Mouse (Mus musculus) ZHBTc4 (cell line): Measurements from ENCODE around the gene Mat2a.
A peak's percentile ranks its signal among the peaks of the same experiment; 100 is the strongest.
"Not testable (repeated sequence)": the region's sequence is repeated elsewhere in the genome, so short reads cannot be mapped to it uniquely, and the experiment has no call there.

Experiments
- DNase-seq: peaks from one replicate; pipeline ENCODE4 v3.0.0-alpha.2; 2011; ENCODE audit warnings: low read depth, low spot score

The Mat2a gene

DNA sequence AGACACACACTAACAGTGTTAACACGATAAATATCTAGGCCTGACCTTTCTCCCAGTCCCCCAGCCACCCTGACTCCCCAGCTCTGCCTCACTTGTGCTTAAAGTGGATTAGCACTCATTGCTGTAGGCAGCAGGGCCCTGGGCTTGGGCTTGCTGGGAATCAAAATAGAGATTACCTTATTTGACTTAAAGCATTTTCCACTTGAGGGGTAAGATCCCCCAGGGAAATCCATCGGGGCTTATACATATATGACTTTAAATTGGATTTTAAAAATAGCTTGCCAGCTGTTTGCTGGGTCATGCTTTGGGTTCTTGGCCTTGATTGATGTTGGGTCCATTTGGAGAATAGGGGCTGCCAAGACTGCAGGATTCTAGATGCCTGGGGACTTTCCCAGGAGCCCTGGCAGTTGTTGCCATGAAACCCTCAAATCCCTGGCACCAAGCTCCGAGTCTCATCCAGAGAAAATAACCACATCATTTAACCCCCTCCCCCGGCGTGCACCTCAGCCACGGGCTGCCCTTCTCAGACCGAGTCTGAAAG lies 15.5 kb upstream of the Mat2a start:
- DNase-seq: no peak

DNA sequence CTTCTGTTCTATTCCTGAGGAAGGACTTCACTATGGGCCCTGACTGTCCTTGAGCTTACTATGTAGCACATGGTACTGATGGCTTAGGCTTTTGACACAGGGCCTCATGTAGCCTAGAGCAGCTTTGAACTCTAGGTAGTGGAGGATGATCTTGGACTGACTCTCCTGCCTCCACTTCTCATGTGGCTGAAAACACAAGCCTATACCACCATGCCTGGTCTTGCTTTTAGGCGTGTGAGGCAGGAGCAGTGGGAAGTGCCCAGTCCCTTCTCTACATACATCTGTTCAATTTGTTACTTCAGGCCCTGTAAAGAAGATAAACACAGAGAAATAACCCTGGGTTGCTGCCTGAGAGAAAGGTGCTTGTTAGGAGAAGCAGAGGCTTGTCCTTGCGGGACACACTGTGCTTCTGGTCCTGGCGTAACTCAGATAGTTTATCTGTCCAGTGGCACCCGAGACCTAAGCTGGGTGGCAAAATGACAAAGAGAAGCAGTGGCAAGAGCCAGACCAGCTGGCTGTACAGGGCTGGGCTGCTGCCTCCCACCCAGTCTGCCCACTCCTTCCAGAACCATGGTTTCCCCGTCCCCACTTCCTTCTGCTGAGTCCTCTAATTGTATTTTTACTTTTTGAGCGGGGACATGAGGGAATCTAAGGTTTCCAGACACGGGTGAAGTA lies 14.9 kb upstream of the Mat2a start:
- DNase-seq: no peak

DNA sequence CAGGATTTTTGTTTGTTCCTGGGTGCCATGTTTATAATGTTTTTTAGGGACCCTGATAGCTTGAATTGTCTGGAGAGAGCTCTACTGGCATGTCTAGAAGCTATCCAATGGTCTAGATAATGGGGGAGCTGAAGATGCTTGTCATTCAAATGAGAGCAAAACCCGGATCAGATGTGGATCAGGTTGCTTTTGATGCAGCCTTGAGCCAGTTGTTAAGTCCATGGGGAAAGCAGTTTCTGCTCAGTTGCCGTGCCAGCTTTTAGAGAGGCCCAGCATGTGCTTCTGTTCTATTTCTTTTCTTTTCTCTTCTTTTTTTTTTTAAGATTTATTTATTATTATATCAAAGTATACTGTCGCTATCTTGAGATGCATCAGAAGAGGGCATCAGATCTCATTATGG lies 14.2 kb upstream of the Mat2a start:
- peak; percentile 17 for DNase-seq

DNA sequence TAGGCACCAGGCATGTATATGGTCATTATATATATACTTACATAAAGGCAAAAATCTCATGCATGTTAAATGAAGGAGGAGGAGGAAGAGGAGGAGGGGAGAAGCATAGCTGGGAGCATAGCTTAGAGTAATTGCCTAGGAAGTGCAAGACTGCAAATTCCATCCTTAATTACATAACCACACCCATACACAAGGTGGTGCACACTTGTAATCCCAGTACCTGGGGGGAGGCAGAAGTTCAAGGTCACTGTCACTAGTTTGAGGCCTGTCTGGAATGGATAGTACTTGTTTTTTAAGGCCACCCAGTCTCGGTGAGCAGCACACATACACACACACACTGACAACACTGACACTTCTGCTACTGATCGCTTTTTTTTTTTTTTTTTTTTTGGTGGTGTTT lies 13.0 kb upstream of the Mat2a start:
- DNase-seq: peak; percentile 35

DNA sequence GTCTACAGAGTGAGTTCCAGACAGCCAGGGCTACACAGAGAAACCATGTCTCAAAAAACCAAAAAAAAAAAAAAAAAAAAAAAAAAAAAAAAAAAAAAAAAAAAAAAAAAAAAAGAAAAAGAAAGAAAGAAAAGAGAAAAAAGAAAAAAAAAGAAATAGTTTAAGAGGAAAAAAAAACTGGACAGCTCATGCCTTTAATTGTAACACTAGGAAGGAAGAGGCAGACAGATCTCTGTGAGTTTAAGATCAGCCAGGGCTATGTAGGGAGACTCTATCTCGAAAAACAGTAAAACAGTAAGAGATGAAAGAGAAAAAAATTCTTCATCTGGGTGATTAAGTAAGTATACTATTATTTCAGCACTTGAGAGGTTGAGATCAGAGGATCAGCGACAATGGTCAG lies 12.4 kb upstream of the Mat2a start:
- DNase-seq: not testable (repeated sequence)

DNA sequence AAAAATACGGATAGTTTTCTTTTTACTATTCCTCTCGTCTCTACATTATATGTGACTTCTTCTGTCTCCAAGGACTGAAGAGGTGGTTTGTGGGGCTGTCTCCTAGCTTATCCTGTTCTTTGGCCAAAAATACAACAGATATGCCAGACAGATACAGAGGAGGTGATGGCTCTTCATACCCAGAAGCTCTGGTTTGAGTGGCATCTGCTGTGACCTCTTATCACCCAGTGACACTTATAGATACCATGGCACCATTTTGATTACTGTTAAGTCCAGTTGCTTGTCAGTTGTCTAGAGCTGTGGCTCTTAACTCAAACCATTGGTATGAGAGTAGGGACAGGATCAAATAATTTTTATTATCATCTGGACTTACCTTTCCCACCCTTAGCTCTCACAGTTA lies 8.1 kb upstream of the Mat2a start:
- DNase-seq: no peak

DNA sequence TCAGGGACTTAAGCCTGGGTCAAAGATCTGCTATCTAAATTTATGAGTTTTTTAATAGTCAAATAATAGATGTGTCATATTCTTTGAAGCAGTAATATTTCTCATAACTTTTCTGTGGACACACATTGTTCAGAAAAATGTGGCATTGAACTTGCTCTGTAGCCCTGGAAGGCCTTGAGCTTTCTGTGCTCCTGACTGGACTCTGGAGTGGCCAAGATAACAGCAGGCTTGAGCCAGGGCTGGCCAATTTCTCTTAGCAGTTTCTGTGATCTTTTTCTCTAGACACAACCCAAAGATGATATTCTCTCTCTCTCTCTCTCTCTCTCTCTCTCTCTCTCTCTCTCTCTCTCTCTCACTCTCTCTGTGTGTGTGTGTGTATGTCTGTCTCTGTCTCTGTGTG lies 5.7 kb upstream of the Mat2a start:
- no peak for DNase-seq

DNA sequence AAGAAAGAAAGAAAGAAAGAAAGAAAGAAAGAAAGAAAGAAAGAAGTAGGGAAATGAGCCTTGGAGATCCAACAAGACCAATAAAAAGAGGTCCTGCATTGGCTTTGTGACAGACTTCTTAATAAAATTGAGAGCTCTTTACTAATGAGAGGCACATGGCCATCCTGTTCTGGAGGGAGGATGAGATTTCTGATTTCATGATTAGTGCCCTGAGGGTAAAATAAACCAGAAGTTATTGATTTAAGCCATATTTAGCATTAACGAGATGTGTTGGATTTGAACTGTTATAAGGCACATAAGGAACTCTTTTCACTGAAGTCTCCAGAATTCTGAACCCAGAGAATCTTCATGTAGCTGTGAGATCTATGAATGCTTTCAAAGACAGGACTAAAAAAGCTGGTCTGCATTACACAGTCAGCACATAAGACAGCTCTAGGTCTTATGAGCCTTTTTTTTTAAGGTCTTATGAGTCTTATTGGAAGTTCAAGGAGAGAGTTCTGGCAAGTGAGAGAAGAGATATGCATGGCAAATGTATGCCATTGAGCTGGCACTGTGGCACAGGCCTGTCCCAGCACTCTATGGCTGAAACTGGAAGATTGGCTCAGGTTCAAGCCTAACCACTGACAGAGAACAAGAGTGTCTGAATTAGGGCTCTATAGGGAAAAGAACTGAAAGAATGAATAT lies 3.7 kb upstream of the Mat2a start:
- no peak for DNase-seq

DNA sequence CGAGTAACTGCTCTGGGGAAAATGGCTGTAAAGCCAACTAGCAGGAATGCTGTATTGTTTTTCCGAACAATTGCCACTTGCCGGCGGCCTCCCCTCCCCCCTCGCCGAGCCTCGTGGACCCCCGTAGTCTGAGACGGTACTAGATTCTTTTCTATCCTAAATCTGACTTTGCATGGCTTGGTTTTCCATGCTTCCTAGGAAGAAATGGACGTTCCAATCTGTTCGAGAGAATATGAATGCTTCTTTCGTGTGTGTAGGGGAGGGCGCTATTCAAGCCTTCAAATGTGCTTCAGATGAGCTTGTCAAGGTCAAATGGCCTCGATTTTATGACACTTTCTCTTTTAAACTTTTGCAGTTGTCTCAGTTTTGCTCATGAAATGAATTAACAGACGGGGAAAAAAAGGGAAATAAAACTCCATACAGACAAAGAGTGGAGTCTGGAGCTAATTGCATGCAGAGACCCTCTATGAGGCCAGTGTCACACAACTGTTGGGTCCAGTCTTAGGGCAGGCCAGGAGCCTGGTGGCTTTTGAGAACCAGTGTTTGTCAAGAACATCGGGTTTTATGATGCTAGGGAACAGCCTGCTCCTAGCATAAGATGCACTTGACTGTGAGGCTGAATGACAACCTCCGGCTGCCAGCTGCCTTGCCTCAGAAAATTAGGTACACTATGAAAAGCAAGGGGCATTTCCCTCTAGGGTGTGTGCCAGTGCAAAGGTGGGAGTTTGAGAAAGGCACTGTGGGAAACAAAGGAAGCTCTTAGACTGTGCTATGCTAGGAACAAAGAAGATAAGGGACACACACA lies 1.0 kb upstream of the Mat2a start:
- DNase-seq: peak; percentile 30

DNA sequence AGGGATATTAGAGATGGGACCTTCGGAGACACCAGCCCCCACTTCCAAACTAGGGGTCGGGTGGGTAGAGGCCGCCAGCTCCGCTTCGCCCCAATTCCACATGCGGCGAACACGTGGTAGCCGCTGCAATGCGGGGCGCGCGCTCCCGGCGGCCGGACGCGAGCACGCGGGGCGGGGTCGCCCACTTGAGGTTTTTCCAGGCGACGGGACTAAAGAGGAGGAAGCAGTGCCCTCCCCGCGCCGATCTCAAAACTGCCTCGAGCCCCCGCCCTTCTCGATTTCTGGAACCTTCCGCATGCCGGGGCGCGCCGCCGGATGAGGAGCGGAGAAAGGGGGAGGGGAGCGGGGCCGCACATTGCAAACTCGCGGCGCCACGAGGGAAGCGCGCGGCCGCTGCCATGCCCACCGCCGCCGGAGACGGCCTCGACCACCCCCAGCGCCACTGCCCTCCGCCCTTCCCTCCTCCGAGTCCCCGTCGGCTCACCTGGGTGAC lies 450 bp downstream of the Mat2a start:
- DNase-seq: peak; percentile 94

DNA sequence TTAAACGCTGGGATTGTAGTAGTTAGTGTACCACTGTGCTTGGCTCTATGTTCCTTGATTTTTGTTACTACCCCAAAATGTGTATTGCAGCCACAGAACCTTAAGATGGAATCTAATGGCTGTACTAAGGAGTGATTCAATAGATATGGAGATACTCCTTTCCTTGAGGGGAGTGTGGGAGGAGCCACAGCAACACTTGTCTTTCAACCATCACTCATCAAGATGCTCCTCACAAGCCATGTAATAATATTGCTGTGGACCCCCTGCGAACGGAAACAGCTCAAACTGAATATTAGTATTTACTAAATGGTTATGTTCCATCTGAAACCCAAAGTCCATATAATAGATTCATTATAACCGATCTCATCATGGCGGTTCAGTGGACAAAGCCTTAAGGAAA lies 1.1 kb downstream of the Mat2a start:
- peak; percentile 76 for DNase-seq

DNA sequence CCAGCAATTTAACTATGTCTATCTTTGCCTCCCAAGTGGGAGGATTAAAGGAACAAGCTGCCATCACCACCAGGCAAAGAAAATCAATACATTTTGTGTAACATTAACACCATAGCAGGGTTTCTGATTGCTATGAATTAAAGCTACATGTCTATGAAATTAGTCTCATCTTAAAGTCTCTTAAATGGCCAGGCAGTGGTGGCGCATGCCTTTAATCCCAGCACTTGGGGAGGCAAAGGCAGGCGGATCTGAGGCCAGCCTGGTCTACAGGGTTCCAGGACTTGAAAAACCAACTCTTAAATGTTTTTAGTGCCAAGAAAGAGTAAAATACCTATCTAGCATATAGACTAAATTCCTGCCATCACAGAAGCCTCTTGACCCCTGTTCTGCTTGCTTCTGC lies 7.2 kb downstream of the Mat2a start:
- DNase-seq: peak; percentile 56

DNA sequence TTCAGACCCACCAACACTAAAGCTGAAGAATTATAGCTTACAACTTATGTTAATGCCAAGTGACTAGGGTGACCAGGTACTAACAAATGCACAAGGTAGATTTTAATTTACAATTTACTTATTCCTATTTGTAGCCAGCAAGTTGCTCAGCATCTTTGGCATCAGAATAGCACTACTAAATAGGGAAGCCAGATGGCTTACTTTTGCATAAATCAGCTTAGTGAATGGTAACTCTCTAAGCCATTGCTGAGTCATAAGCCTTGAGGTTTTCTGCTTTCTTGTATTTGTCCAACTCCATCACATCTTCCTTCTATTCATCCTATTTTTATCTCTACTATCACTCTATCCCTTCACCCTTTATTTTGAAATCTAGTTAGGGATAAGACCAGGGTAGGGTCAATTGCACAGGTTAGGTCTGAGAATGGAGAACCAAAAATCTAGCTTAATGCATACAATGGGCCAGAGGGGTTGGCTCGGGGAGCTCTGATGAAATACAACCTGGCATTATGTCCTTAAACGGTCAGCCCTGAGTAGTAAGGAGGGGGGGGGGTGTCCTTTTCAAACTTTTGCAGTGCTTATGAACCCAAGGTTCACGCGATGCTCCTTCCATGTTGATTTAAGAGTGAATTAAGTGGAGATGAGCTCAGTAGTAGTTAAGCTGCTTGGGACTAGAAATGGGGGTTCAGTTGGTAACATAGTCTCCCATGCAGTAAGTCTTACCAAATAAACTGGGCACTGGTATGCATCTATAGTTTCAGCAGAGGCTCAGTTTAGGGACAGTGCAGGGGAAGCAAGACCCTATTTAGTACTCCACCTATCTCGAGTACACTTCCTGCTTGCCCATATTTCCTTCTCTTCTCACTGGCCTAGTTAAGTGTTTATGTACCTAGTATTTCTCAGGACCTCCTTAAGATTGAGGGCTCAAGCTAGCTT lies 8.1 kb downstream of the Mat2a start:
- peak; percentile 58 for DNase-seq

DNA sequence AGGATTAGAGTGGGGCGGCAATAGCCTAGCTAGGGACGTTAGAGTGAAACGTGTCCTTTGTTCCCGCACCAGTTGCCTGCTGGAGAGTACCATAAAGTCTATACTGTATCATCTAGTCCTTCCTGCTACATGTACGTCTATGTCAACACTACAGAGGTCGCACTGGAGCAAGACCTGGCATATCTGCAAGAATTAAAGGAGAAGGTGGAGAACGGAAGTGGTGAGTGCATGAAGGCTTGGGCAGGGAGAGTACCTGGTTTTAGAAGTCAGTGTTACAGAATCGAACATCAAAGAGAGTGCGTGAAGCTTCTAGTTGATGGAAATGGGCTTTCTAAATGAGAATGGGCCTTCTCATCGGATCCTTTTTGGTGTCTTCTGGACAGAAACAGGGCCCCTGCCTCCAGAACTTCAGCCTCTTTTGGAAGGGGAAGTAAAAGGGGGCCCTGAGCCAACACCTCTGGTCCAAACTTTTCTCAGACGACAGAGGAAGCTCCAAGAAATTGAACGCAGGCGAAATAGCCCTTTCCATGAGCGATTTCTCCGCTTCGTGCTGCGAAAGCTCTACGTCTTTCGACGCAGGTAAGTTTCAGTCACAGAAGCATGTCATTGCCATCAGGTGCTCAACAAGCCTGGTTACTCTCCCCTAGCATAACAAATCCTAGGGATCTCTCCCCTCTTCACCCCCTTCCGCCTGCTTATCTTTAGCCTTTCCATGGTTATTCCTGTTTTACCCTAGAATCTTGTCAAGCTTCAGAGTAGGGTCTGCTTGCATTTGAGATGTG lies 10.1 kb downstream of the Mat2a start:
- peak; percentile 36 for DNase-seq

DNA sequence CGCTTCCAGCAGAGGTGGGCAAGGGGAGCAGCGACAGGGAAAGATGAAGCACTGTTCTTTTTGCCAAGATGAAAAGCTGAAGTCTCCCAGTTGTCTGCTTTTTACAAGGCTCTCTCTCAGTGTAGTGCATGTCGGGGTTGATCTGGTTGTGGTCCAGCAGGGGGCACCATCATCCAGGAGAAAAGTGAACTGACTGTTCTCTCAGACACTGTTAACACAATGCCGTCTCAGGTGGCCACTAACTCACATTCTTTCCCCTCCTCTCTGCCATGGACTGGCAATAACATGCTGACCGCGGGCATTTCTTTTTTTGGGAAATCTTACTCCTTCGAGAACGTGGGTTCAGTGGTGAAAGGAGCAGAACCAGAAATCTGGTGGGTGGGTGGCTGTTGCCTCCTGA lies 11.3 kb downstream of the Mat2a start:
- DNase-seq: peak; percentile 84

DNA sequence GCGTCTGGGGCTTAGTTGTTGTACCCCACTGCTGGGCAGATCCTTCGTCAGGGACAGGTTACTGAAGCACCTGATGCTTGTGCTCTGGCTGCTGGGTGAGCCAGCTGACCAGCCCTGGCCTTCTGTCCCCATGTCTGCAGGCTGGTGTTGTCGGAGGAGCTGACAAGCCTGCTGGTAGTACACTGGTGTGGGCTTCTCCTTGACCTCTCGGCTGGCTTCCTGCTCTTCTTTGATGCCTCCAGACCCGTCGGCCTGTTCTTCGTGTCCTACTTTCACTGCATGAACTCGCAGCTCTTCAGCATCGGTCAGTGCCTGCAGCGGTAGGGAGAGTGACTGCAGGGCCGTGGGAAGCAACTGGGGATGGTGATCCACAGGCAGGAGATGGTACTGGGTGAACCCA lies 13.7 kb downstream of the Mat2a start:
- no peak for DNase-seq

DNA sequence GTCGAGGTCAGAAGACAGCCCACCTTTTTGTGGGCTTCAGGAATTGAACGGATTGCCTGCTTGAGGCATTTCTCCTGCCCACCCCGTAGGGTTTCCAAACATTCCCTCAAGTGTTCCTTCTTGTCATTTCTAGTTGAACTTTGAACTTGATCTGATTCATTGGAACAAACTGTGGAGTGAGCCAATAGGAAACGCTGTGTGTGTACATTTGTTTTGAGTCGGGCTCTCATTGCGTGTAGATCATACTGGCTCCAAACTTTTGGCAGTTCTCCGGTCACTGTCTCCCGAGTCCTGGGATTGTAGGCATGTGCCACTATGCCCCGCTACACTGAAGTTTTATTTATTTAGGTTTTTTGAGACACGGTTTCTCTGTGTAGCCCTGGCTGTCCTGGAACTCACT lies 18.5 kb downstream of the Mat2a start:
- no peak for DNase-seq

DNA sequence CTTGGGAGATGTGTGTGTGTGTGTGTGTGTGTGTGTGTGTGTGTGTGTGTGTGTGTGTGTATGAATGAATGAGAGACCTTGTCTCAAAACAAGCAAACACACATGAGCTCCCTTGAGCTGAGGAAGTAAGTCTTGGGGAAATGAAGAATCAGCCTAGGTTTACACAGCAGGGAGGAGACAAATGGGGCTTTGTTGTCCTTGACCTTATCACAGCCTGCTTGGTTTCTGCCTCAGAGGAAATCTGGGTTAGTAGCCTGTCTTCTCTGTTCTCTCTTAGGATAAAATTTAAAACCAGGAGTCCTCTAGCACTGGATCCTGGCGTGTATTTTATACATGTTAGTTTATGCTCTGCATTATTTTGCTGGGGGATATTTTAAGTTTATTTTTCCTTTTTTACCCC lies 19.6 kb downstream of the Mat2a start:
- DNase-seq: no peak

DNA sequence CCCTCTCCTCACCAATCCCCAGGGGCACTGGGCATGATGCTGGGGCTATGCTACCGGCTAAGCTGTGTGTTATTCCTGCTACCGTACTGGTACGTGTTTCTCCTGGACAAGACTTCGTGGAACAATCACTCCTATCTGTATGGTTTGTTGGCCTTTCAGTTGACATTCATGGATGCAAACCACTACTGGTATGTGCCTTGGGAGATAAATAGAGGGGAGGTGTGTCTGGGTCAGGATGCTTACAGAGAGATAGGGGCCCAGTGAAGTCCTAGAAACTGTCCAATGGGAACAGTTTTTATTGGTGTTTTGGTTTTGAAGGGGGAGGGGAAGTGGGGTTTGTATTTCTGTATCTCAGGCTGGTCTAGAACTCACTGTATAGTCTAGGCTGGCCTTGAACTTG lies 21.1 kb downstream of the Mat2a start:
- no peak for DNase-seq

DNA sequence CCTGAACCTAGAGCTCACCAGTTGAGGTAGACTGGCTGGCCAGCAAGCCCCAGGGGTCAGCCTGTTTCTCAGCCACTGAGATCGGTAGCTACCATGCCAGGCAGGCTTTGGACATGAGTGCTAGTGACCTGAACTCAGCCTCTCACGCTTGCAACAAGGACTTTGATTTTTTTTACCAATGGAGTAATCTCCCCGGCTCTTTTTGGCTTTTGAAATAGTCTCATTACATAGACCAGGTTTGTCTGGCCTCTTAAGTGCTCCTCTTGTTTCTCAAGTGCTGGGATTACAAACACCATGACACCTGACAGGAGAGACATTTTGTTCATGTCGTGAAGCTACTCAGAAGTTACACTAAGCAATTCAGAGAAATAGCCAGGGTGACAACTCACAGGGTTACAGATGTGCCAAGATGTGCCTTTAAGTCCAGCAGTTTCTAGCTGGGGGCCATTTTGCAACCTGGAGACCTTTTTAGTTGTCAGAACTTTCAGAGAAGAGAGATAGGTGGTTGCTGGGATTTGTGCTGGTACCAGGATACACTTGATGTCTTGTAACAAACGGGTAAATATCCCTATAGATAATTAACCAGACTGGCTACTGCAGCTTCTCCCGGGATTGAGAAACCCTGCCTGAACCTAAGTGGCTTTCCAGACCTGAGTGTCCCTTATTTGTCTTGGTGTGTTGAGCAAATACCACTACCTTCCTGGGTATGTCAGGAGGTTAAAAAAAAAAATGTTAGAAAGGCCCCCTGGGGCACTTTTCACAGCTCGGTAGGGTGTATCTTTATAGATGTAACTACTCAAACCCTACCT lies 23.2 kb downstream of the Mat2a start:
- DNase-seq: no peak
